Mouse (Mus musculus): ENCODE data around the gene Adipor2.

Gene Adipor2

GRCm38 (mm10) chr6:119313588-119314375 is 103.7 kb downstream of the Adipor2 start:
- DNase-seq (ENCODE audit: low spot score in 2 of 2): no peak

GRCm38 (mm10) chr6:119313096-119313495 is 104.4 kb downstream of the Adipor2 start:
- DNase-seq (ENCODE audit: low spot score in 2 of 2): no peak

DNA sequence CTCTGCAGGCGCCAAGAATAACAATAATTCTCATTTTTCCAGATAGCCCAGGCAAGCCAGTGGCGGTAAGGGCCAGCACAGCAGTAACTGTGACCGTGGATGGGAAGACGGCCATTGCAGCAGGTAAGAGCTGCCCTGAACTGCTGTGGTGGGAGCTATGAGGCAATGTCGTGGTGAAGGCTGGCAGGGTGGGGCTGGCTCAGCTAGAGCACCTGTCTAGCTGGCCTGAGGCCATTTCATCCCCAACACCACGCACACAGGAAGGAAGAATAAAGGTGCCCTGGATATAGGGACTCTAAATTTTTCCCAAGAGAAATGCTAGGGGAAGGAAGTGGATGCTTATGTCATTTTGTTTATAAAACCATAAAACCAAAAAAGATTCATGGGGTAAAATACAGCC is 105.1 kb downstream of the Adipor2 start:
- DNase-seq (ENCODE audit: low spot score in 2 of 2): peak in 1 of 2 experiments; percentile 4

- peak; percentile 35 to 68 for DNase-seq (ENCODE audit: low spot score in 2 of 2)
Observed at GRCm38 (mm10) chr6:119310176-119310575, 107.3 kb downstream of the Adipor2 start.

DNA sequence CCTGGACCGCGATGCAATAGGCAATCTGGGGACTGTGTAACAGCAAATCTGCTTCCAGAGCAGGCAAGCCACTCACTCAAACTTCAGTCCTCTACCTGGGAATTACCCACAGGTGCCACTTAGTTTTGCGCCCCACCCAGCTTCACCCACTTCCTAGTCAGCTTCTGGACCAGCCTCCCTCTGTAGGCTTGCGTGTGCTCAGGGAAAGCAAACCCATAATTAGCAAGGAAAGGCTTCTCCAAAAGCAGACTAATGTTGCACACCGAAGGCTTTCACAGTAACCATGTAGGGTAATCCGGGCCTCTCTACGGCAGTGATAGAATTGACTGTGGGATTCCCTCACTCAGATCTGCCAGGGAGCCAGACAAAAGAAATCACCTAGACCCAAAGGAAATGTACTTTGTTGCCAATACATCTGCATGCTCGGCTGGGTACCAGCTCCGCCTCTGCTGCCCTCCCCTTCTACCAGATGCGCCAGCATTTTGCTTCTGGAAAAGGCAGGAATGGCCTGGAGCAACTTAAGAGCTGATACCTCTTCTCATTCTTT is 109.6 kb downstream of the Adipor2 start:
- peak in 1 of 2 experiments; percentile 4 for DNase-seq (ENCODE audit: low spot score in 2 of 2)

DNA sequence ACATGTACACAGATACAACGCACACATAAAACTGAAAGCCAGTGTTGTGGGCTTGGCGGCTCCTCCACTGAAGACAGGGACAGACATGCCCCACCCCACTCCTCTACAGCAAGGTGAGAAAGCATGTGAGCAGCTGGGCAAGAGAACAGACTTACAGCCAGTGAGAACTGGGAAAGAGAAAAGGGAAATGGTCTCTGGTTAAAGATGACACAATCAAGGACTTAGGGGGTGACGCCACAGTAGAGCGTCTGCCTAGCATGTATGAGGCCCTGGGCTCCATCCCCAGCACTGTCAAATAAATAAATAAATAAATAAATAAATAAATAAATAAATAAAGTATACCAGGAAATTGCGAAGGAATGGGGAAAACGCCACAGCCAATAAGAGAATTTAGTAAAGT is 114.2 kb downstream of the Adipor2 start:
- DNase-seq (ENCODE audit: low spot score in 2 of 2): no peak

All from frontal cortex, postnatal 14 days (tissue).